Mouse (Mus musculus): Measurements from ENCODE around the gene Tceanc2. TPM values are rescaled to one million over a fixed set of nuclear protein-coding genes. Genes with fewer than 3 reads are reported as not detected.

The Tceanc2 gene
- polyA plus RNA-seq, 1 experiment = 10.0 TPM

DNA sequence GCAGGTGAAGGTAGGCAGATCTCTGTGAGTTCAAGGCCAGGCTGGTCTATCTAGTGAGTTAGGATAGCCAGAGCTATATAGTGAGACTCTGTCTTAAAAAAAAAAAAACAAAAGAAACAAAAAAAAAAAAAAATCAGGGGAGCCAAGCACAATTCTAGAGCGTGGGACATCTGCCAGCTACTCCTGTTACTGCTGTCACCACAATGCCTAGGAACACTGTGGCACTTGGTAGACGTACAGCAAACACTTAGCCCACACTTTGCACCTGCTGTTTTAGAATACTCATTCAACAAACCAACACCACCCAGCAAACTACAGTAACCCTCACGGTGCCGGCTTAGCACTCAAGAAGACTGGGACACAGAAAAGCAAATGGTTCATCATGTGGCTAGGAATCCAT is 32.5 kb upstream of the Tceanc2 start:
- 57% methylated on average over 4 of the region's 4 CpGs for WGBS
- no peak for TF ChIP-seq CTCF (IDR thresholded peaks at IDR 0.05; ENCODE audit: borderline replicate concordance, insufficient read depth, low read depth, low read length)
- no peak overlapping the region for H3K4me3 ChIP-seq (replicated peaks; ENCODE audit: insufficient read depth, low read depth, low read length)
- no peak overlapping the region for H3K27ac ChIP-seq (ENCODE audit: insufficient read depth, low read length)
- H3K4me1 ChIP-seq (ENCODE audit: control insufficient read depth, insufficient read depth, low read length) = no peaks in the 10 kb centered on the region
- no peaks in the 10 kb centered on the region for H3K27me3 ChIP-seq (ENCODE audit: control insufficient read depth, insufficient read depth, low read length)
- DNase-seq = no peak

GRCm38 (mm10) chr4:107210483-107211097 is 31.7 kb upstream of the Tceanc2 start:
- DNase-seq = no peak
- Histone ChIP-seq H3K27me3 (ENCODE audit: control insufficient read depth, insufficient read depth, low read length) (no peaks in the 10 kb centered on the region), H3K4me3 (replicated peaks; ENCODE audit: insufficient read depth, low read depth, low read length) (no peak overlapping the region), H3K27ac (ENCODE audit: insufficient read depth, low read length) (no peak overlapping the region), H3K4me1 (ENCODE audit: control insufficient read depth, insufficient read depth, low read length) (no peaks in the 10 kb centered on the region)
- TF ChIP-seq CTCF (IDR thresholded peaks at IDR 0.05; ENCODE audit: borderline replicate concordance, insufficient read depth, low read depth, low read length) (no peak), POLR2A (IDR thresholded peaks at IDR 0.05; ENCODE audit: borderline replicate concordance, insufficient read depth, low read length) (no peak)
- WGBS = 82% methylated on average over 5 of the region's 5 CpGs

DNA sequence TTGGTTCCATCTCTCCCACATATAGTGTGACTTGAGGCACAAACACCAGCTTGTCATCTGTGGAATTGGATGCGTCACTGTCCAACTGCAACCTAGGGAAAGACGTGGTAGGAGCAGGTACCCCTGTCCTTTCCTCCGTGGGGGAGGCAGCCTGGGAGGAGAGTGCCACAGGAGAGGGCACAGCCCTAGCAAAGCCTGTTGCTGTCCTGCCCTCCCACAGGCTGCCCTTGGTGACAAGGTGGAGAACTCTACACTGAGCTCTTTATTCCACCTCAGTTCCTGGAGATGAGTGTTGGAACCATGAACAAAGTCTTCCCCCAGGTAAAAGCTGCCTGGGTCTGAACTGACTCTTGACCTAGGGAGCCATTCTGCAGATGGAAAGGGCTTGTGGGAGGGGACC is 30.0 kb upstream of the Tceanc2 start, which contains the start of gene Ldlrad1:
Gene Ldlrad1 (plus strand): TSS at position 301 of the 400 bp plus-strand sequence.
- Histone ChIP-seq H3K27ac (ENCODE audit: insufficient read depth, low read length) (no peak within 1 kb of the TSS), H3K4me1 (ENCODE audit: control insufficient read depth, insufficient read depth, low read length) (no peaks in the 10 kb centered on the region), H3K27me3 (ENCODE audit: control insufficient read depth, insufficient read depth, low read length) (no peaks in the 10 kb centered on the region), H3K4me3 (replicated peaks; ENCODE audit: insufficient read depth, low read depth, low read length) (no peak within 1 kb of the TSS)
- DNase-seq = no peak
- 82% methylated on average over 3 of the region's 3 CpGs for WGBS
- TF ChIP-seq CTCF (IDR thresholded peaks at IDR 0.05; ENCODE audit: borderline replicate concordance, insufficient read depth, low read depth, low read length) (no peak), POLR2A (IDR thresholded peaks at IDR 0.05; ENCODE audit: borderline replicate concordance, insufficient read depth, low read length) (no peak)

DNA sequence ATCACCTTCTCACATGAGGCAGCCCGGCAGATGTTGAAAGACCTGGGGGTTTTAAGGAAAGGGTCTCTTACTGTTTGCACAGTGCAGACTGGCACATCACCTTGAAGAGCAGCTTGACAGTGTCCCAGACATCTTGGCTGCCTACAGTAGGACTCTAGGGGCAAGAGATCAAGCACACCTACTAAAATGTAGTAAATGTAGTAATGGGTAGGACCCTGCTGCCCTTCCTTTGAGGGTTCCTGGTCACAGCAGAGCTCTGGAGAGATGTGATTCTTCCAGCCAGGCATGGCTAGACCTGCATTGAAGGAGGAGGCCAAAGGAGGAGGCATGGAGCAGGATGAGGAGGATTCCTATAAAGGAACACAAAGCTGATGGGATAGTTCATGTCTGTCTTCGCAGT is 28.1 kb upstream of the Tceanc2 start:
- TF ChIP-seq POLR2A (IDR thresholded peaks at IDR 0.05; ENCODE audit: borderline replicate concordance, insufficient read depth, low read length) (no peak), CTCF (IDR thresholded peaks at IDR 0.05; ENCODE audit: borderline replicate concordance, insufficient read depth, low read depth, low read length) (no peak)
- Histone ChIP-seq H3K4me3 (replicated peaks; ENCODE audit: insufficient read depth, low read depth, low read length) (no peak overlapping the region), H3K27me3 (ENCODE audit: control insufficient read depth, insufficient read depth, low read length) (no peaks in the 10 kb centered on the region), H3K4me1 (ENCODE audit: control insufficient read depth, insufficient read depth, low read length) (no peaks in the 10 kb centered on the region), H3K27ac (ENCODE audit: insufficient read depth, low read length) (no peak overlapping the region)
- 98% methylated on average over 2 of the region's 2 CpGs for WGBS
- no peak for DNase-seq

- no peak overlapping the region for H3K27ac ChIP-seq (ENCODE audit: insufficient read depth, low read length)
- H3K4me3 ChIP-seq (replicated peaks; ENCODE audit: insufficient read depth, low read depth, low read length) = no peak overlapping the region
- no peak for TF ChIP-seq CTCF (IDR thresholded peaks at IDR 0.05; ENCODE audit: borderline replicate concordance, insufficient read depth, low read depth, low read length)
- no peaks in the 10 kb centered on the region for H3K27me3 ChIP-seq (ENCODE audit: control insufficient read depth, insufficient read depth, low read length)
- WGBS = 92% methylated on average over 7 of the region's 7 CpGs
- no peaks in the 10 kb centered on the region for H3K4me1 ChIP-seq (ENCODE audit: control insufficient read depth, insufficient read depth, low read length)
- no peak for DNase-seq
Observed at GRCm38 (mm10) chr4:107203001-107203400, 24.1 kb upstream of the Tceanc2 start.

- Histone ChIP-seq H3K4me3 (replicated peaks; ENCODE audit: insufficient read depth, low read depth, low read length) (no peak overlapping the region), H3K27ac (ENCODE audit: insufficient read depth, low read length) (no peak overlapping the region), H3K27me3 (ENCODE audit: control insufficient read depth, insufficient read depth, low read length) (no peaks in the 10 kb centered on the region), H3K4me1 (ENCODE audit: control insufficient read depth, insufficient read depth, low read length) (no peaks in the 10 kb centered on the region)
- DNase-seq = no peak
- WGBS = 96% methylated on average over 3 of the region's 3 CpGs
- TF ChIP-seq CTCF (IDR thresholded peaks at IDR 0.05; ENCODE audit: borderline replicate concordance, insufficient read depth, low read depth, low read length) (no peak), POLR2A (IDR thresholded peaks at IDR 0.05; ENCODE audit: borderline replicate concordance, insufficient read depth, low read length) (no peak)
Observed at GRCm38 (mm10) chr4:107201779-107202178, 22.9 kb upstream of the Tceanc2 start.

DNA sequence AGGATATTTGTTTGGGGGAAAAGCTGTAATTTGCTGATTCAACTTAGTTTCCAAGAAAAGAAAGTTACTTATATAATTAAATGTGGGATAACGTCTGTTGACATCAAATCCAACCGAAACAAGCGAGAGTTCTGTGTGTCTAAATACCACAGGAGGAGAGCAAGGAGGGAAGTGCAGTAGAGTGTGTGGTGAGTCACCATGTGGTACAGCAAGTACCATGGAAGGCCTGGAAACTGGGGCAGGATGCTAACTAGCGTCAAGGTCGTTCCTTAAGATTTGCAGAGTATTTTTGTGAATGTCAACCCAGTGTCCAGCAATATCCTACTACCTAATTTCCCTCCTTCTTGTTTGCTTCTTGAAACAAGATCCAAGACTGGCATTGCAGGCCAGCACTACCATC is 19.2 kb upstream of the Tceanc2 start:
- no peak overlapping the region for H3K27ac ChIP-seq (ENCODE audit: insufficient read depth, low read length)
- no peak for TF ChIP-seq CTCF (IDR thresholded peaks at IDR 0.05; ENCODE audit: borderline replicate concordance, insufficient read depth, low read depth, low read length)
- no peak for TF ChIP-seq POLR2A (IDR thresholded peaks at IDR 0.05; ENCODE audit: borderline replicate concordance, insufficient read depth, low read length)
- H3K27me3 ChIP-seq (ENCODE audit: control insufficient read depth, insufficient read depth, low read length) = no peaks in the 10 kb centered on the region
- no peak overlapping the region for H3K4me3 ChIP-seq (replicated peaks; ENCODE audit: insufficient read depth, low read depth, low read length)
- 95% methylated on average over 5 of the region's 5 CpGs for WGBS
- no peaks in the 10 kb centered on the region for H3K4me1 ChIP-seq (ENCODE audit: control insufficient read depth, insufficient read depth, low read length)
- no peak for DNase-seq

DNA sequence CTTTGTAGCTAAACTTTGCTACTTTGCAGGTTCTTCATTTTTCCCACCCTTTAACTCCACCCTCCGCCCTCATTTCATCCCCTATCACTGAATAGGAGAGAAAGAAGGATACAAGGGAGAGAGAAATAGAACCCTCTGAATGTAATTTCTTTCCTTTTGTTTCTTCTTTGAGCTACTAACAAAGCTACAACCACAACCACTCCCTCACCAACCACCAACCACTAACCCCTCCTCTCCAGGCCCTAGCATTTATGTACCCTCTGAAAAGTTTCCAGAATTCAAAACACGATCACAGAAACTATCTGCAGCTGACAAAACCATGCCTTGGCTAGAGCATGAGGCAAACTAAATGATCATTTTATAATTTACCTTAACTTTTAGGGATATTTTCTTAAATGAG is 17.5 kb upstream of the Tceanc2 start:
- 93% methylated on average over 2 of the region's 2 CpGs for WGBS

More for the DNA sequence above, 17.5 kb upstream of the Tceanc2 start:
- TF ChIP-seq CTCF (IDR thresholded peaks at IDR 0.05; ENCODE audit: borderline replicate concordance, insufficient read depth, low read depth, low read length) (no peak), POLR2A (IDR thresholded peaks at IDR 0.05; ENCODE audit: borderline replicate concordance, insufficient read depth, low read length) (no peak)
- Histone ChIP-seq H3K4me1 (ENCODE audit: control insufficient read depth, insufficient read depth, low read length) (no peaks in the 10 kb centered on the region), H3K4me3 (replicated peaks; ENCODE audit: insufficient read depth, low read depth, low read length) (no peak overlapping the region), H3K27ac (ENCODE audit: insufficient read depth, low read length) (no peak overlapping the region), H3K27me3 (ENCODE audit: control insufficient read depth, insufficient read depth, low read length) (no peaks in the 10 kb centered on the region)
- no peak for DNase-seq

All from cerebellum, adult 2 months (tissue).